Mouse (Mus musculus) liver, embryonic 11.5 days (tissue): ENCODE data around the gene Dph5. TPM values are rescaled to one million over a fixed set of nuclear protein-coding genes. Genes with fewer than 3 reads are reported as not detected.
A peak's percentile ranks its signal among the peaks of the same experiment; 100 is the strongest.

Source experiments
- ATAC-seq: fragments of 200-750 bp; cut with Nextera tagmentation; replicated peaks from 2 replicates; pipeline ENCODE4 v1.8.0; 2017; ENCODE audit warnings: moderate number of reproducible peaks, mild to moderate bottlenecking, moderate TSS enrichment, moderate library complexity; ENCODE audit not compliant: low FRiP score
- DNase-seq: peaks from one replicate; pipeline ENCODE4 v3.0.0-alpha.2; 2017; ENCODE audit warnings: low spot score
- H3K27ac ChIP-seq: fragments of 300-500 bp; sonication (generic); 2 replicates; pipeline ENCODE4 v1.5.1; 2014; ENCODE audit warnings: mild to moderate bottlenecking, low read depth, low read length, control low read depth
- H3K27me3 ChIP-seq: fragments of 300-500 bp; sonication (generic); replicated peaks from 2 replicates; pipeline ENCODE4 v1.6.1; 2014; ENCODE audit warnings: low read length, mixed read lengths; ENCODE audit not compliant: control insufficient read depth, insufficient read depth
- H3K36me3 ChIP-seq: fragments of 300-500 bp; sonication (generic); 2 replicates; pipeline ENCODE4 v1.6.1; 2014; ENCODE audit warnings: mild to moderate bottlenecking, low read length, moderate library complexity, mixed read lengths; ENCODE audit not compliant: control insufficient read depth, insufficient read depth
- H3K4me1 ChIP-seq: fragments of 300-500 bp; sonication (generic); replicated peaks from 2 replicates; pipeline ENCODE4 v1.6.1; 2014; ENCODE audit warnings: low read length, mixed read lengths; ENCODE audit not compliant: control insufficient read depth, insufficient read depth
- H3K4me2 ChIP-seq: fragments of 300-500 bp; sonication (generic); 2 replicates; pipeline ENCODE4 v1.6.1; 2014; ENCODE audit warnings: mild to moderate bottlenecking, control low read depth, moderate library complexity
- H3K4me3 ChIP-seq: fragments of 300-500 bp; sonication (generic); 2 replicates; pipeline ENCODE4 v1.5.1; 2014; ENCODE audit warnings: low read depth, low read length, control low read depth
- H3K9ac ChIP-seq: fragments of 300-500 bp; sonication (generic); 2 replicates; pipeline ENCODE4 v1.6.1; 2014; ENCODE audit warnings: low read depth, low read length, control low read depth
- H3K9me3 ChIP-seq: fragments of 300-500 bp; sonication (generic); 2 replicates; pipeline ENCODE4 v1.6.1; 2016; ENCODE audit warnings: low read length, inconsistent platforms, mixed read lengths; ENCODE audit not compliant: control insufficient read depth
- WGBS: fragments of 180-500 bp; shearing (Covaris S2); extraction: QIAGEN DNeasy Blood & Tissue Kit; methylation state at CpG from one replicate; pipeline ENCODE4 v1.1.7; 2014; 5-methylcytosine and 5-hydroxymethylcytosine counted together
- polyA plus RNA-seq: library from polyadenylated mRNA; unstranded; fragments of >200 nt; fragmentation: Nextera tagmentation; extraction: Ambion mirVana; gene quantifications from 2 replicates; pipeline ENCODE4 v1.2.1, GENCODE M21; 2014

Gene Dph5
- polyA plus RNA-seq = 49.3 and 50.6 TPM in 2 replicates

- H3K4me3 ChIP-seq = peak within 1 kb of the TSS; percentile 75
- H3K4me2 ChIP-seq = peak within 1 kb of the TSS; percentile 74
- ATAC-seq (peak; percentile 94), DNase-seq (peak; percentile 89)
- peak within 1 kb of the TSS; percentile 19 for H3K27ac ChIP-seq
- WGBS = 1% methylated on average over 40 of the region's 40 CpGs
- no peaks in the 10 kb centered on the region for H3K27me3 ChIP-seq
- H3K9ac ChIP-seq = peak within 1 kb of the TSS; percentile 78
- no peaks in the 10 kb centered on the region for H3K9me3 ChIP-seq
- no peaks in the 10 kb centered on the region for H3K4me1 ChIP-seq
- H3K36me3 ChIP-seq = no peaks in the 10 kb centered on the region
Measured at GRCm38 (mm10) chr3:115887427-115888309, at the start of gene Dph5. Gene Dph5 (plus strand): TSS chr3:115887837.

- DNase-seq = no peak
- 82% methylated on average over 3 of the region's 3 CpGs for WGBS
- ATAC-seq = no peak
- H3K27me3 ChIP-seq = no peaks in the 10 kb centered on the region
- no peak overlapping the region for H3K4me3 ChIP-seq
- no peak overlapping the region for H3K9ac ChIP-seq
- H3K4me1 ChIP-seq = no peaks in the 10 kb centered on the region
- no peak overlapping the region for H3K4me2 ChIP-seq
- no peaks in the 10 kb centered on the region for H3K36me3 ChIP-seq
- H3K27ac ChIP-seq = no peak overlapping the region
- H3K9me3 ChIP-seq = no peaks in the 10 kb centered on the region
Measured at GRCm38 (mm10) chr3:115844566-115844965, 43.1 kb upstream of the Dph5 start.

- no peak for ATAC-seq
- Histone ChIP-seq H3K9me3 (no peaks in the 10 kb centered on the region), H3K4me1 (no peaks in the 10 kb centered on the region), H3K27ac (no peak overlapping the region), H3K27me3 (no peaks in the 10 kb centered on the region), H3K36me3 (no peaks in the 10 kb centered on the region), H3K4me2 (no peak overlapping the region), H3K9ac (no peak overlapping the region), H3K4me3 (no peak overlapping the region)
- WGBS = 79% methylated on average over 5 of the region's 5 CpGs
- no peak for DNase-seq
Measured at GRCm38 (mm10) chr3:115845032-115845618, 42.5 kb upstream of the Dph5 start.

GRCm38 (mm10) chr3:115845724-115846123 is 41.9 kb upstream of the Dph5 start:
- Histone ChIP-seq H3K4me3 (no peak overlapping the region), H3K9ac (no peak overlapping the region), H3K4me2 (no peak overlapping the region), H3K27ac (no peak overlapping the region), H3K36me3 (no peaks in the 10 kb centered on the region), H3K27me3 (no peaks in the 10 kb centered on the region), H3K4me1 (no peaks in the 10 kb centered on the region), H3K9me3 (no peaks in the 10 kb centered on the region)
- DNase-seq = no peak
- WGBS = 89% methylated on average over 1 of the region's 1 CpGs
- no peak for ATAC-seq

GRCm38 (mm10) chr3:115846153-115846552 is 41.5 kb upstream of the Dph5 start:
- ATAC-seq (no peak), DNase-seq (no peak)
- no peaks in the 10 kb centered on the region for H3K36me3 ChIP-seq
- H3K27me3 ChIP-seq = no peaks in the 10 kb centered on the region
- H3K4me1 ChIP-seq = no peaks in the 10 kb centered on the region
- H3K9ac ChIP-seq = no peak overlapping the region
- no peak overlapping the region for H3K4me2 ChIP-seq
- no peak overlapping the region for H3K4me3 ChIP-seq
- WGBS = 84% methylated on average over 5 of the region's 5 CpGs
- H3K27ac ChIP-seq = no peak overlapping the region
- H3K9me3 ChIP-seq = no peaks in the 10 kb centered on the region

- H3K36me3 ChIP-seq = no peaks in the 10 kb centered on the region
- WGBS = 73% methylated on average over 11 of the region's 11 CpGs
- no peak overlapping the region for H3K4me3 ChIP-seq
- no peak overlapping the region for H3K9ac ChIP-seq
- H3K9me3 ChIP-seq = no peaks in the 10 kb centered on the region
- no peaks in the 10 kb centered on the region for H3K4me1 ChIP-seq
- no peak for DNase-seq
- H3K4me2 ChIP-seq = no peak overlapping the region
- H3K27ac ChIP-seq = no peak overlapping the region
- H3K27me3 ChIP-seq = no peaks in the 10 kb centered on the region
- no peak for ATAC-seq
Measured at GRCm38 (mm10) chr3:115848686-115849480, 38.8 kb upstream of the Dph5 start.

- Histone ChIP-seq H3K4me1 (no peaks in the 10 kb centered on the region), H3K36me3 (no peaks in the 10 kb centered on the region), H3K27ac (no peak overlapping the region), H3K27me3 (no peaks in the 10 kb centered on the region), H3K4me3 (no peak overlapping the region), H3K9me3 (no peaks in the 10 kb centered on the region), H3K4me2 (no peak overlapping the region), H3K9ac (no peak overlapping the region)
- DNase-seq (no peak), ATAC-seq (no peak)
- WGBS = 72% methylated on average over 4 of the region's 4 CpGs
Measured at GRCm38 (mm10) chr3:115850946-115851345, 36.7 kb upstream of the Dph5 start.

- 85% methylated on average over 7 of the region's 7 CpGs for WGBS
- ATAC-seq = no peak
Measured at GRCm38 (mm10) chr3:115854672-115855191, 32.9 kb upstream of the Dph5 start.

More at GRCm38 (mm10) chr3:115854672-115855191, 32.9 kb upstream of the Dph5 start:
- Histone ChIP-seq H3K9me3 (no peaks in the 10 kb centered on the region), H3K9ac (no peak overlapping the region), H3K4me1 (no peaks in the 10 kb centered on the region), H3K27ac (no peak overlapping the region), H3K36me3 (no peaks in the 10 kb centered on the region), H3K4me3 (no peak overlapping the region), H3K4me2 (no peak overlapping the region), H3K27me3 (no peaks in the 10 kb centered on the region)
- no peak for DNase-seq
